Mouse (Mus musculus): Measurements from ENCODE around the gene Lrat.

GRCm38 (mm10) chr3:82927917-82928316, 24.1 kb upstream of the Lrat start:
- TF ChIP-seq CHD2 (IDR thresholded peaks at IDR 0.05; ENCODE audit: low read depth, low read length) (no peak), HCFC1 (IDR thresholded peaks at IDR 0.05; ENCODE audit: borderline replicate concordance, insufficient read depth, low read length) (no peak), MAFK (IDR thresholded peaks at IDR 0.05; ENCODE audit: insufficient read depth, low read depth, low read length) (no peak), ZC3H11A (IDR thresholded peaks at IDR 0.05; ENCODE audit: borderline replicate concordance, low read depth, low read length) (no peak)
